Mouse (Mus musculus) adrenal gland, adult 2 months (tissue): ENCODE measurements around the gene Gm49387. TPM values are rescaled to one million over a fixed set of nuclear protein-coding genes. Genes with fewer than 3 reads are reported as not detected.
A peak's percentile ranks its signal among the peaks of the same experiment; 100 is the strongest.

ENCODE experiments used
- DNase-seq: peaks from one replicate; pipeline ENCODE4 v3.0.0; 2021
- polyA plus RNA-seq: library from polyadenylated mRNA; depleted of rRNA; stranded (reverse); fragments of >200 nt; gene quantifications from 2 replicates; pipeline ENCODE4 v1.2.3, GENCODE M21; 2012
- total RNA-seq, 2 experiments: library from RNA; stranded (reverse); gene quantifications; 2 replicates each; pipeline ENCODE4 v1.2.3; 2021

Gm49387 gene
- total and polyA plus RNA-seq, 3 experiments: 2.3 TPM; not detected in 2

GRCm38 (mm10) chr14:31576846-31577697 is 63.6 kb downstream of the Gm49387 start:
- no peak for DNase-seq

- DNase-seq: no peak
These were observed 64.8 kb downstream of the Gm49387 start for GRCm38 (mm10) chr14:31575866-31576265.

DNA sequence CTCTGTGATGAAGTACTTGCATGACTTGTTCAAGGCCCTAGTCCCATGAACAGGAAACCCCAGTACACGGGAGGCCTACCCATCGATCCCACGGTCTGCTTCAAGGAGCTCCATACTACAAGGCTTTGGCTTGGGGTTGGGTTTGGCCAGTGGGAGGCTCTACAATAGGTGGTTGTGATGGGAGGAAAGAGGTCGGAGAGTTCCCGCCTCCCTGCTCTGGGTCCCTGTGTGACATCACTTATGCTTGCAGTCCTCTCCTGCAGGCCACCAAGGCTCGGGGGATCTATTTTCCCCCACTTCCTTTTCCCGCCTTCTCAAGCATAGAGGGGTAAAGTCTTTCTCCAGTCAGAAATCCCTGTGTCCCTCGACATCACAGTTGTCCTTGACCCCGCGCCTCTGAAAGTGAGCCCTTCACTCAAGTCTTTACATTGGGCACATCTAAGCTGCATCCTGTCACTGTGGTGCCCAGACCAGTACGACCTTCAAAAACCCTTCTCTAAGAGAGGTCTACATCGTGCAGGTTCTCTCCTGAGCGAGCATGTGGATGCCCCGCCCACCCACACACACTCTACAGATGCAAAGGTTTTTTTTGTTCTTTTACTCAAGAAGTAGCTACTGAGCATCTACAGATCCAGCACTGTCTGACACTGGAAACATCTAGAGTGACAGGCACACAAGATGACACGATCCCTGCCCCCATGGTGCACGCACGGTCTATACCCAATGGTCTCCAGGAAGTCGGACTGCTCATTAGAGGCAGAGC is 65.6 kb downstream of the Gm49387 start:
- DNase-seq: no peak

GRCm38 (mm10) chr14:31572561-31573175 is 68.0 kb downstream of the Gm49387 start:
- DNase-seq: no peak

DNA sequence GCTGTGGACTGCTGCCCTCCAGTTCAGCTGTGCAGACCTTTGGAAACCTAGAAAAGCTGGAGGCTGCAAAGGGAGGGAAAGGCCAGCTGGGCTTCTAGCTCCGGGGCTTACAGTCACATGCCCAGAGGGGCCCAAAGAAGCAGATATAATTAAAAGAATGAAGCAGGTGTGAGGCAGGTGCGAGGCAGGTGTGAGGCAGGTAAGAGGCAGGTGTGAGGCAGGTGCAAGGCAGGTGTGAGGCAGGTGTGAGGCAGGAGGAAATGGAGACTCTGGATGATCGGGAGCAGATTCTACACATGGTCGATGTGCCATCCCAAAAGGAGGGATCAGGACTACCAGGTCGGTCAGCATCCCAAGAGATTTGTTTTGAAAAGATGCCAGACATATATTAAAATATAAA is 69.3 kb downstream of the Gm49387 start:
- no peak for DNase-seq

DNA sequence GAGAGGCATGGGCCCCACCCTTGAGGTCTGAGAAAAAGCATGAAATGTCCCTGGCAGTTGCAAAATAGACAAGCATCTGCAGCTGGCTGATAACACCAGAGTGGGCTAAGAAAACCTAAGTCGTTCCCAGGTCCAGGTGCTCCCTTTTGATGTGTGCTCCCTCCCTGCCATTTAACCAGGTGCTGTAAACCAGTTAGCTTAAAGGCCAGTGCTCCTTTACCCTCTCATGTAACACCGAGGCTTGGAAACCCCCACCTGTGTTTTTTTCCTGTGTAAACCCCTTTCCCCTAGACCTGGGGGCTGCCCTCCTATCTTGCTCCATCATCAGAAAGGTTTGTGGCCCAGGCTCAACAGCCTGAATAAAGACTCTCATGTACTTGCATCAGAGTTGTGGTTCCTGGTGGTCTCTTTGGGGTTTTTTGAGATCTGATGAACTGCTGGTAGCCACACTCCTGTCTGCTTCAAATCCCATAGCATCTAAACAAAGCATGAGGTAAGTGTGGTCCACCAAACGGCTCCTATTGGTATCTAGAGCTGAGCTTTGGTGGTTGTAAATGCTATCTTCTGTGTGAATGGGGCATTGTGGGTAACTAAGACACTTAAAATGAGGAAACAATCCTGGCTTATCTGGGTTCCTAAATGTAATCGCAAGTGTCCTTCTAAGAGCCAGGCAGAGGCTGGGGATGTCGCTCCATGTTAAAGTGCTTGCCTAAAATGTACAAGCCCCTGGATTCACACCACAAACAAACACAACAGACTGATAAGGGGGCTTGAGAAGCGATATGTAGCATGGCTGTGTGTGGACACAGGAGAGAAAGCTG is 70.3 kb downstream of the Gm49387 start:
- no peak for DNase-seq

DNA sequence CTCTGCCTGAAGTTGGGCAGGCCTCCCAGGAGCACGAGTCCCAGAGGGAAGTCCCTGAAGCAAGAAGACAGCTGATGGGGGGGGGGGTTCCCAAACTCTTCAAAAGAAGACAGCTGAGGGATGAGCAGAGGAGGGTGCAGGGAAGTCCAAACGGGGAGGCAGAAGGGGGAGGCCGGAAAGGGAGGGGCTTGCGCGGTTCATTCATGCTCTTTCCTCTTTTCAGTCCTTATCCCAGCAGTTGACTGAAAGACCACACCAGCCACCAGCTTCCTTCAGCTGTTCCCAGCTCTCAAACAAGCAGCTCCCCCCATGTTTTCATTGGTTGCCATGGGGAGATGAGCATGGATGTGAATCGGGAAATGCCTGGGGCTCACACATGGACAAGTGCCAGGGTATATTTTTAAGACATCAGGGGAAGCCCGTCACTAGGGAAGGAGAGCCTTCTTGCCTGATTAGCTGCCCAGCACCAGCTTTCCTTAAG is 71.5 kb downstream of the Gm49387 start:
- DNase-seq: no peak

- no peak for DNase-seq
These were observed 75.0 kb downstream of the Gm49387 start for GRCm38 (mm10) chr14:31565478-31566212.

DNA sequence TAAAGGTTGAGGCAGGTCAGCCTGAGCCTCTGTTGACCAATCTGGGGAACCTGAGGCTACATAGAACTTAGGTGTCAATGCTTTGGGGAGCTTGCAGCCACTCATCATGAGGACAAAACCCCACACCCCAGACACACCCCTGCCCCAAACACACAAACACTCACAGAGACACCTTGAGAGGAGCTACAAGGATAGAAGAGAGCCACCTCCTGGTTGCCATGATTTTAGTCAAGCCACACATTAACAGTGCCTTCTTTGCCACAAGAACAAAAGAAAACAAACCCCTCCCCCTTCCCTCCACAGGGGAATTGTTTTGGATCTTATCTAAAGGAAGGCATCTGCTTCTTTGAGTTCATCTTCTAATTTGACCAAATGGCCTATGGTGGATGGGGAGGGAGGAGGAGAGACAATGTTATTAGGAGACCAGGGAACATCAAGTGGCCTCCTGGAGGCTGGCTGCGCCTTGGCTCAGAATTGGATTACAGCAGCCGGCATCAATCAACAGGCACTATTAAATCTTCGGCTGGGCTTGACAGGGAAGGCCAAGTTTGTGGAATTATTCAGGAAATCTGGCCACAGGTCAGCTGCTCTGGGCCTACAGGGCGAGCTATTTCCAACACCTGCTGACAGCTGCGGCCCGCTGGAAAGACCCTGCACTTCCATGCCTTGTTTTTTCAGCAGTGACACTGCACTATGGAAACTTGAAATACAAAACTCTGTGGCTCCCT is 76.1 kb downstream of the Gm49387 start:
- peak; percentile 82 for DNase-seq

- DNase-seq: no peak
These were observed 79.8 kb downstream of the Gm49387 start for GRCm38 (mm10) chr14:31560886-31561285.

DNA sequence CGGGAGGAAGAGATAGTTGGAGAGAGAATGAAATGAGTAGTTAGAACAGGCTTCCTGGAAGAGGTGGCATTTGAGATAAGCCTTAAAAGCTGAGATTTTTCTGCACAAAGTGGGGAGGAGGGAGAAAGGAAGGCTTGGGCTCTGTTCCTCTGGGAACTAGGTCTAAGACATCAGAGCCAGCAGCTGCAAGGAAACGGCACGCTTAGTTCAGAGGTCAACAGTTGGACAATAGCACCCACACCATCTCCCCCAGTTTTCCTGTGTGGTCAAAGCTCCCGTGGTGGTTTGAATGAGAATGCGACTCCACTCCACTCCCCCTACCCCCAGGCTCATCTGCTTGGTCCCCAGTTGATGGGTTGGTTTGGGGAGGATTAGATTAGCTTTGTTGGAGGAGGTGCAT is 81.5 kb downstream of the Gm49387 start:
- DNase-seq: no peak

DNA sequence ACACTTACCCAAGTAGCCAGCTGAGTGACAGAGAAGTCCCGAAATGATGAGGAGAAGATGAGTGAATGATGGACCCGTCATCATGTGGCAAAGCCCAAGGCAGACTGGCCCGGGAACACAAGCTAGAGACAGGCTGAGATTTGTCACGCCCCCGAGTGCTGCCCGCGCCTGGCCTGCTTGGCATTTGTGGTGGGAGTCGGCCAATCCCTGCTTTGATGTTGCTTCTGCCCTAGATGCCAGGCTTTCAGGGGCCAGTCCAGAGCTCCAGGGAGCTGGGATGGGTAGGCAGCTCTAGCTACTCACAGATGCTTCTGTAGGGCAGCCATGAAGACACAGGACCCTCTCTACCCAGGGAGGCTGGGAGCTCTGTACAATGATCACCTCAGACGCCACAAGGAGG is 82.9 kb downstream of the Gm49387 start:
- DNase-seq: no peak

- DNase-seq: no peak
These were observed 83.4 kb downstream of the Gm49387 start for GRCm38 (mm10) chr14:31557273-31557672.

DNA sequence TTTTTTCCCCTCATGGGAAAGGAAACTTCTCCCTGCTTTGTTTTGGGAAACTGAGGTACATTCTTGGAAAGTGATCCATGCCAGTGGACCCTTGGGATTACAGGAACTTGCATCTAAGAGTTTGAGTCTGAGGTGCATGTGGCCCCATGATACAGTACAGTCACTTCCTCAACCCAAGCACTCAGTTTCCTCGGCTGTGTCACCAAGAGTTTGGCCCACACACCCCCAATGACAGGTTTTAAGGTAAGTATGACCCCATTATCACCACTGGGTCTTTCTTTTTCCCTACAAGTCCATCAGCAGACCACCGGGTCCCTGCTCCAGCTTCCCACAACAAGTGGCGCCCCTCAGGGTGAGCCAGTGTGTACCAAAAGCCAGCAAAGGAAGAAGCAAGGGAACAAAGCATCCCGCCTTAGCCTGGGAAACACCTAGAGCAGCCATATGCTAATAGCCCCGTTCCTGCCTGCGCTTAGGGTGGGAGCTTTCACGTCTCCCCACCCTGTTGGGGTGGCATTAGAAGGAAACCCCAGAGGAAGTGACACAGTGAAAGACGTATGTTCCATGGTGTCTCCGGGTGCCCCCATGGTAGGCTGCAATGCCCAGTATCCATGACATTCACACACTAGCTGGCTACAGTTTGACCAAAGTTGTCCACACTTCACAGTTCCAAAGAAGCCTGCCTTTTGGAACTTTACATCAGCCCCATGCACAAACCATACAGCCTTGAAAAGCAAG is 84.0 kb downstream of the Gm49387 start:
- DNase-seq: no peak

DNA sequence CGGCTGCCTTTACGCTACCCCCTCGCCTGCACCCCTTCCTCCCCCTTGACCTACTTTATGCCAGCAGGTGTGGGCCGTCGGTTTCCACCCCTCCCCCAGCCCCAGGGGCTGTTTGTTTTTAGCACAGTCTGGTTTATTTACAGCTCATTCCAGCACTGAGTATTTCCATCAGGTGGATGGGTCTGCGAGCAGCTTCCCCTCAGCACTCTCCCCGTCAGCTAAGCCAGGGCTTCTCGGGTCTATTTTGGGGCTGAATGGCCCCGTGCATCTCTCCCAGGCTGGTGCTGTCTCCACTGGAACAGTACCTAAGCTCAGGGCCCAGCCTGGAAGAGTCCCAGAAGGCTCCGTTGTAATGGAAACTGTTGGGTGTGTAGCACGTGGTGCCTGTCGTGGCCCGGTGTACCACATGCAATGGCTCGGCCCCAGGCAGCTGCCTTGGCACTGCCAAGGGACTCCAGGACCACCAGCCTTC is 84.7 kb downstream of the Gm49387 start:
- no peak for DNase-seq

DNA sequence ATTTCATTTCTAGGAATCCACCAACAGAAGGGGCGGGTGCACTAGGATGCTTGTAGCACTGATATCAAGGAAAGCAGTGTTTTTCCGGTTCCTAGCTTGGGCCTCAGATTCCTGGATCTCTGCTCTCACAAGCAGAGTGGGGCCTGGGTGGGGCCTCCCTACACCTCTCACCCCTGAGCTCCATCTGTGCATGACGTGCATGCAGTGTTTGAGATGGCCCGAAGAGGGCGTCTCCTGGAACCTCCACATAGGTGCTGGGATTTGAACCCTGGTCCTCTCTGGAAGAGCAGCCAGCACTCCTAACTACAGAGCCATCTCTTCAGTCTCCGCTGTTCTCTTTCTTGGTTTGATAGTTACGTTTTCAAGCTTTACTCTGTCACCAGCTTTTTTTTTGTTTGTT is 85.7 kb downstream of the Gm49387 start:
- DNase-seq: no peak

GRCm38 (mm10) chr14:31543885-31544442 is 96.7 kb downstream of the Gm49387 start:
- no peak for DNase-seq

DNA sequence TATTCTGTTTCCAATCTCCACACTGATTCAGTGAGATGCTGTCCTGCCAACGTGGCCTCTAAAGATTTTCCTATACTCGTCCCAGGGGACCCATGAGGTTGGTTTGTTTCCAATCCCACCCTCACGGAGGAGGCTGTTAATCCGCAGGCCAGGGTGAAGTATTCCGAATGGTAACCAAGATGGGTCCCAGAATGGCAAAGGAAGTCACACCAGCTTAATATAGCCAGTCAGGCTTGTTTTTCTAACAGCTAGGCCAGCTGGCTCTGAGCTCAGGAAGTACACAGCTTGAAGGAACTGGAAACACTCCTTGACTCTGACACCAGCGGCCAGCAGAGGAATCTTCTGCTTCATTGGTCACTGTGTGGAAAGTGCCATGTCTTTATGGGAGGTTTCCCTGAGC is 103.4 kb downstream of the Gm49387 start:
- DNase-seq: no peak

DNA sequence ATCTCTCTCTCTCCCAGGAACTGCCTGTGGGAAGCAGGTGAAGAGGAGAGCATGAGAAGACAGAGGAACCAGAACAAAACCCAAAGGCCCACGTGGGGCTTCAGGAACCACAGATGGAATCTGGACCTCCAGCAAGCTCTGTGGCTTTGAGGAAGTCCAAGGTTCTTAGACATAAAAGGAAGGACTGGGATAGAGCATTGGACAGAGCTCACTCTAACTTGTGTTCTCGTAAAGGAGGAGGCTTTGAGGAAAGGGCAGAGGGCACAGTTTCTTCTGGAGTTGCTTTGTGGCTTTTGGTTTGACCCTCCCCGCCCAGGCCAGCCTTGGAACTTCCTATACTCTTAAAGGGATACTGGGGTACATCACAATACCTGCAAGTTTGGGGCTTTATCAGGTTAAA is 108.0 kb downstream of the Gm49387 start:
- no peak for DNase-seq
